Mouse (Mus musculus): ENCODE results near the gene Ifit1bl2. TPM values are rescaled to one million over a fixed set of nuclear protein-coding genes. Genes with fewer than 3 reads are reported as not detected.
A peak's percentile ranks its signal among the peaks of the same experiment; 100 is the strongest.
"Not testable (repeated sequence)": the region's sequence is repeated elsewhere in the genome, so short reads cannot be mapped to it uniquely, and the experiment has no call there.

Ifit1bl2 gene
- polyA plus RNA-seq, 1 experiment, result 0.19 TPM

GRCm38 (mm10) chr19:34605472-34605871 lies 35.1 kb downstream of the Ifit1bl2 start:
- TF ChIP-seq CTCF (IDR thresholded peaks at IDR 0.05; ENCODE audit: borderline replicate concordance, extremely low read depth, insufficient read depth, insufficient read length) (no peak), POLR2A (IDR thresholded peaks at IDR 0.05; ENCODE audit: borderline replicate concordance, extremely low read depth, insufficient read depth, insufficient read length, poor library complexity, severe bottlenecking) (no peak)
- no peak for DNase-seq (ENCODE audit: low read depth)

- DNase-seq (ENCODE audit: low read depth), result not testable (repeated sequence)
These were observed 38.7 kb downstream of the Ifit1bl2 start, which contains the start of gene Ifit1bl1 for GRCm38 (mm10) chr19:34601888-34602287. Gene Ifit1bl1, minus strand, starts transcription at chr19:34601956.

- not testable (repeated sequence) for DNase-seq (ENCODE audit: low read depth)
These were observed 41.3 kb downstream of the Ifit1bl2 start for GRCm38 (mm10) chr19:34599250-34599649.

GRCm38 (mm10) chr19:34598341-34598740 lies 42.2 kb downstream of the Ifit1bl2 start:
- peak; percentile 82 for DNase-seq (ENCODE audit: low read depth)
- TF ChIP-seq POLR2A (IDR thresholded peaks at IDR 0.05; ENCODE audit: borderline replicate concordance, extremely low read depth, insufficient read depth, insufficient read length, poor library complexity, severe bottlenecking) (no peak), CTCF (IDR thresholded peaks at IDR 0.05; ENCODE audit: borderline replicate concordance, extremely low read depth, insufficient read depth, insufficient read length) (no peak)

GRCm38 (mm10) chr19:34596811-34597210 lies 43.7 kb downstream of the Ifit1bl2 start:
- TF ChIP-seq POLR2A (IDR thresholded peaks at IDR 0.05; ENCODE audit: borderline replicate concordance, extremely low read depth, insufficient read depth, insufficient read length, poor library complexity, severe bottlenecking), result no peak
- TF ChIP-seq CTCF (IDR thresholded peaks at IDR 0.05; ENCODE audit: borderline replicate concordance, extremely low read depth, insufficient read depth, insufficient read length), result no peak
- DNase-seq (ENCODE audit: low read depth), result no peak

GRCm38 (mm10) chr19:34594523-34594922 lies 46.0 kb downstream of the Ifit1bl2 start:
- not testable (repeated sequence) for DNase-seq (ENCODE audit: low read depth)

- DNase-seq (ENCODE audit: low read depth), result no peak
- TF ChIP-seq POLR2A (IDR thresholded peaks at IDR 0.05; ENCODE audit: borderline replicate concordance, extremely low read depth, insufficient read depth, insufficient read length, poor library complexity, severe bottlenecking), result no peak
- TF ChIP-seq CTCF (IDR thresholded peaks at IDR 0.05; ENCODE audit: borderline replicate concordance, extremely low read depth, insufficient read depth, insufficient read length), result no peak
These were observed 47.1 kb downstream of the Ifit1bl2 start for GRCm38 (mm10) chr19:34593456-34593855.

- TF ChIP-seq POLR2A (IDR thresholded peaks at IDR 0.05; ENCODE audit: borderline replicate concordance, extremely low read depth, insufficient read depth, insufficient read length, poor library complexity, severe bottlenecking), result no peak
- peak; percentile 9; the same call in 1 of the 2 replicates for TF ChIP-seq CTCF (IDR thresholded peaks at IDR 0.05; ENCODE audit: borderline replicate concordance, extremely low read depth, insufficient read depth, insufficient read length)
- no peak for DNase-seq (ENCODE audit: low read depth)
These were observed 51.6 kb downstream of the Ifit1bl2 start for GRCm38 (mm10) chr19:34588959-34589358.

- DNase-seq (ENCODE audit: low read depth), result peak; percentile 42
These were observed 52.4 kb downstream of the Ifit1bl2 start for GRCm38 (mm10) chr19:34587898-34588692.

GRCm38 (mm10) chr19:34585740-34586458 lies 54.6 kb downstream of the Ifit1bl2 start:
- DNase-seq (ENCODE audit: low read depth), result not testable (repeated sequence)

- not testable (repeated sequence) for DNase-seq (ENCODE audit: low read depth)
These were observed 57.3 kb downstream of the Ifit1bl2 start, which contains the start of gene Ifit3 for GRCm38 (mm10) chr19:34583126-34583766. Gene Ifit3, plus strand, starts transcription at chr19:34583531.

GRCm38 (mm10) chr19:34582696-34583095 lies 57.8 kb downstream of the Ifit1bl2 start:
- DNase-seq (ENCODE audit: low read depth), result not testable (repeated sequence)

GRCm38 (mm10) chr19:34577121-34577520 lies 63.4 kb downstream of the Ifit1bl2 start:
- no peak for TF ChIP-seq CTCF (IDR thresholded peaks at IDR 0.05; ENCODE audit: borderline replicate concordance, extremely low read depth, insufficient read depth, insufficient read length)
- no peak for TF ChIP-seq POLR2A (IDR thresholded peaks at IDR 0.05; ENCODE audit: borderline replicate concordance, extremely low read depth, insufficient read depth, insufficient read length, poor library complexity, severe bottlenecking)
- DNase-seq (ENCODE audit: low read depth), result no peak

Measured in brain, embryonic 14.5 days (tissue).